Mouse (Mus musculus) mesoderm, embryonic 11.5 days (tissue): ENCODE data around the gene Il15.

Experiments
- DNase-seq: peaks from one replicate; pipeline ENCODE4 v3.0.0-alpha.2; 2012; ENCODE audit warnings: low read depth, low spot score

Gene Il15

DNA sequence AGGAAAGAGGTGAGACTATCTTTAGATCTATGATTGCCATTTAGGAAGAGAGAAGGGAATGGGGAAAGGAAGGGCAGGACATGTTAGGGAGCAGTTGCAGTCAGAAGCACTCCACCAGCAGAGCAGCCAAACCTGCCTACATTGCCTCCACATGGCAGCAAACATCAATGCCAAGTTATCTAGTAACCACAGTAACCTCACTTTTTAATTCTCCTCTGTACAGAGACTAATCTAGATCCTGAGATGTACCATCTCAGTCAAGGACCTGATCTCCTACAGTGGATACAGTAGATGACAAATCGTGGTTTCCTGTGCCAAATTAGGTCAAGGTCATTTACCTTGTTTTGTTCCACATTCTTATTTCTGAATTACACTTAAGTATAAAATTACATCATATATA, 42.0 kb downstream of the Il15 start:
- no peak for DNase-seq

DNA sequence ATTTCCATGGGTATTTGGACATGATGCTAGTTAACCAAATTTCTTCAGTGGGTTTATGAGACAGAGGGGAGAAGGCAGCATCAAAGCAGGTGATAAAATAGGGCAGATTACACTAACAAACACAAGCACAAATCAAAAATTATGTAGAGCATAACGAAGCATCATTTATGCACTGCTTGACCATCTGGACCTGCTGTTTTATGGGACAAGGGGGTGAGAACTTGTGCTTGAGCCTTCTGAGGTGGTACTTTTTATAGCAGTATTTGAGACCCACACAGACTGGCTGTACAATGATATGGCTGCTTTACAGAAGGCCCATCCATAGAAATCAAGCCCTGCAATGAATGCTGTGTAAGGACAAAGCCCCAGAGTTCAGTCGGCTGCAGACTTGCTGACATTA, 46.9 kb downstream of the Il15 start:
- DNase-seq = no peak

DNA sequence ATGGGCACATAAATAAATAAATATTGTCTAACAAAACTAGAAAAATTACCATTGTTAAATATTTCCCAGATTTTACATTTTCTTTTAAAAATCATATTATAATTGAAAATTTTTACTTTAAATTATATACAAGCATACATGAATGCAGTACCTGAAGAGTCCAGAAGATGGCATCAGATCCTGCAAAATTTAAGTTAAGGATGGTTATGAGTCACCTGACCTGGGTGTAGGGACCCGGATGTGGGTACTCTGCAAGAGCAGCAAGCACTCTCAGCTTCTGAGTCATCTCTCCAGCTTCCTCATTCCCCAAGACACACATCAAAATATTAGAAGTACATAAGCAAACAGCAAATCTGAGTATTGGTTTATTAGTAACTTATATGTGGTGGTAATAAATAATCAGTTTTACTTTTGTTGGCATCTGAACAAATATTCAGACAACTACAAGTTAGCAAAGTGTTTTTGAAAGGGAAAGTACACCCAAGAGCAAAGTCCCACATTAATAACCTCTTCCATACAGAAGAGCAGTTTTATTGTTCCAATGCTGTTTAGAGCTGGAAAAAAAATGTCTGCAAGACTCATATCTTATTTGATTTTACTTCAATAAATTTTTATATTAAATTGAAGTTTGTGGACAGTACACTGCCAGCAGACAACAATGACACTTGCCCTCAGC, 51.6 kb downstream of the Il15 start:
- peak; percentile 6 for DNase-seq

DNA sequence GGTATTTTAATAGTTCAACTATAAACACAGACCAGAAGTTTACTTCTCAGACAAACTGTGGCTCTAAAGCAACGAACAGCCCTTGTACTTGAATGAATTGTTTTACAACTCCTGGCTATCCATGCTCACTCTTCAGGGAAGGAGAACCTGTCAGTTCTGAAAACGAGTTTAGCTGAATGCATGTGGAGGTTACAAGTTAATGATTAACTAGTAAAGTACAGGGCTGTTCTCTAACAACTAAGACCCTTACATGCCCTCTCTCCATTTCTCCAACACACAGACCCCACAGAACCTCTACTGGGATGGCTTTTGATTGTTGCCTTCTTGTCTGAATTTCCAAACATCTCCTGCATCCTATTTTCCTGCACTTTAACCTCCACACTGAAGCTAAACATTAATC, 53.7 kb downstream of the Il15 start:
- DNase-seq = no peak

DNA sequence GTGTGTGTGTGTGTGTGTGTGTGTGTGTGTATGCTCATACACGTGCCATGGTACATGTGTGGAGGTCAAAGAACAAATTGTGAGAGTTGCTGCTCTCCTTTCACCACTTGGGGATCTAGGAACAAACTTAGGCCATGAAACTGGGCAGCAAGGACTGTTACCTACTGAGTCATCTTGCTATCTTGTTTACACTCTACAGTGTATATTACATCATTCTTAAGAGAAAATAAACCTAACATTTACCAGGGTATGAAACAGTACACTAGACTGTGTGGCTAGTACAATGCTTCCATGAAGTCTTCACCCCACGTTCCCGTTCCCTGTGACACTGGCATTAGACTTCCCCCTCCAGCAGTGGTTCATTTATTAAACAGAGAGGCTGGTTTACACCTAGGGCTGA, 56.5 kb downstream of the Il15 start:
- DNase-seq = no peak

DNA sequence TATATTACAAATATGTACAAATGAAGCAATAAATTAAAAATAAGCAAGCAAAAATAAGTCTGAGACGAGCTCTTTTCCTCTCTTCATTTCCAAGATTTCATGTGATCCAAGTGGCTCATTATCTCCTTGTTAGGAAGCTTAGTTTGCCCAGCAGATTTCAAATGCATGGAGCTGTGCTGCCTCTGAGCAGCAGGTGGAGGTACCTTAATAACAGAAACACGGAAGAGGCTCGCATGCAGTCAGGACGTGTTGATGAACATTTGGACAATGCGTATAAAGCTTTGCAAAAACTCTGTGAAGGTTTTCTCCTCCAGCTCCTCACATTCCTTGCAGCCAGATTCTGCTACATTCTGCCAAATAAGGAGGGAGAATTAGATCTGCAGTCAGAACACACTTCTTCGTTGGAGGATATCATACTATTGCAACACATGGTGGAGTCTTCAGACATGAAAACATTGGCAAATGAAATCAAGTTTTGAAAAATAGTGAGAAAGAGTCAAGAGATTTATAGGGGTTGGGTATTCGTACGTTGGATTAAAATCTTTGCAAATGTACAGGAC, 71.3 kb downstream of the Il15 start:
- no peak for DNase-seq

DNA sequence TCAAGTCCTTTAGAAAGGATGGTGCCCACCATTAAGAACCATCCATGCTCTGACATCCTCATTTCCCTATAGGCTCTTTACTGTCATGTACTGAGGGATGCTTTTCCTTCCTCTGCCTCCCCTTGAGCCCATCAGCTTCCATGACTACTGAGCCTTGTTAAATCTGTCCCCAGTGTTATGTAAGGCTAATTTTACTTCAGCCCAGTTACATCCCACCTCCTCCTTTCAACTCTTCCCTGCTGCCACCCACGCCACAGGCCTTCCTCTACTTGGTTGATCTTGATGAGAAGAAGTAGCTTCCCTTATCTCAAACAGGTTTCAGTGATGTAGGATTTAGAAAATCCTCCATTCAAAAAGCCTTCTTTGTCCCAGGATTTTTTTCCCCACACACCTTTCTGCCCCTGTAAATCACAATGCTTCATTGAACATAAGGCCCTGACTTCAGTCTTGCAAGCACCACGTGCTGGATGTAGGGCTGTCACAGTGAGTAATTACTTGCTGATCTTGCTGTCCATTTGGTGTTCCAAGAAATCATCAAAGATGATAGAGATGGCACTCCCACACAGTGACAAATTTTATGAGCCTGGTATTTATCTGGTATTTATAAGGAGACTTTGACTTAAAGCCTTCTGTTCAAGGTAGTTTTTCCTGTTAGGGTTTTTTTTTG, 74.9 kb downstream of the Il15 start:
- DNase-seq = peak; percentile 24

DNA sequence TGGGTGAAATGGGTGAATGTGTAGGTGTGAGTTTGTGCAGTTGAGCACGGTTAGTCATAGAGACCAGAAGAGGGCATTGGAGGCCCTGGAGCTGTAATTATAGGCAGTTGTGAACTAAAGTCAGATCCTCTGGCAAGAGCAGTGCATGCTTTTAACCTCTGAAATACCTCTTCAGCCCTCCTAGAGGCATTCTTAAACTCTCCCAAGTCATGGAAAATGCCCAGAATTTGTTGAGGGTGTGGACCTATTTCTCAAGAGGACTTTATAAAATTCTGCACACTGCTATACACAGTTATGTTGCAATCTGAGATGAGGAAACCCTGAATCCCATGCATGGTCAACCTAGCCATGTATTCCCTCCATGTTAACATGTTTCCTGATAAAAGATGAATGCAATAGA, 77.0 kb downstream of the Il15 start:
- DNase-seq = no peak

DNA sequence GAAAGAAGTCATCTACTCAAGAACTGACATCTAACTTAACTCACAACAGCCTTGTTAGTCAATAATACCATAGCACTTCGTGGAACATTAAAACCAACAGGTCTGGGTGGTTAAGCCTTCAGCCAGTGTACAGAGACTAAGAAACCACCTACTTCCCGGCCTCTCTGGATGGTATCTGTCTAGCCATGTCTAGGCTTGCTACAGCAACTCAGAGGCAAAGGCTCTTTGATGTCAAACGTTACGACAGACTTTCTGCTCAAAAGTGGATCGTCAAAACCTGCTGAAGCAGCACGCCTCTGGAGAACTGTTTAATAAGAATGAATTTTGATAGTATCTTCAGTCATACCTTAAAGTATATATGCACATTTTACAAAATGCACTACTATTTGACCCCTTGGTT, 77.4 kb downstream of the Il15 start:
- no peak for DNase-seq

DNA sequence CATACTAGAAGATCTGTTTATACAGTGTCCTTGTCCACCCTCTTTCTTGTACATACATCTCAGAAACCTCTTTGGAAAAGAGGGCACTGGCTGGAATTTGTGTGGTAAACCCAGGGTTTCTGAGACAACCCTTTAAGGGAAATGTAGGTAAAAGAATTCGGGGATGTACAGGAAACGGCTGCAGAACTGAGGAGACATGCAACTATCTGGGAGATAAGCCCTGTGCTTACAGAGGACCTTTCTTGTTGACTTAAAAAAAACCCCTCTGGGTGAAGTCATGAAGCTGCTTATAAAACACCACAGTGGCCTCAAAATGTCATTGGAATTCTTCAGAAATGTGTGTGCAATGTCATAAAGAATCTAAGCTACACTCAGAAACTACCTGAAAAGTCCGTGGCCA, 85.6 kb downstream of the Il15 start:
- no peak for DNase-seq

DNA sequence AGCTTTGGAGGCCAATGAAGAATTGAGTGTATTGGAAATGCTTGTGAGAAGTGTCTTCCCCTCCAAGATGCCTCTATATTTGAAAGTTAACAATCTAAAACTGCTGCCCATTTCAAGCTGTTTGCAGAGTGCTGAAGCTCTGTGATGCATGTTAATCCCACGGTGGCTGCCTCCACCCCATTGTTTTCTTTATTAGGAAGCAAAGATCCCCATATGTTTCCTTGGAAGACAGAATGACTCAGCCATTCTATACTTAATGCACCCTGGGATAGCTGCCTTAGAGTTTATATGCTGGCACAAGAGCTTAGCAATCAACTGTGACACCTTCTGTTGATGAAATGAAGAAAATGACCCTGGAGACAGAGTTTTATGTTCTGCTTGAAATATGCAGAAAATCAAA, 96.6 kb downstream of the Il15 start:
- DNase-seq = no peak

DNA sequence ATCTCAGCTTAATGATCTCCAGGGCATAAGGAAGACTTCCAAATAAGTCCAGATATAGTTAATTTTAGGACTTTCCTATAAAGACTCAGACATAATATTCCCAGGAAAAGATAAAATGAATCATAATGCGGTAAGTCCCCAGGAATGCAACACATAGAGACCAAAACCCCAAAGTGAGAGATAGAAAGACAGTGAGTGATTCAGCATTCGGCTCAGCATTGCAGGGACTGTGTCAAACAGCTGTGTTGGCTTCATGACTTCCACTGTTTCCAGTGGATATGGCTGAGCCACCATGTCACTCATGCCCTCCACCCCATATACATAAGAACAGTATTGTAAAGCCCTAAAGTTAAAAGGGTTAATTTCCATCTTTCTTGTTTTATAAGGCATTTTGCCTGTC, 106.8 kb downstream of the Il15 start:
- no peak for DNase-seq

DNA sequence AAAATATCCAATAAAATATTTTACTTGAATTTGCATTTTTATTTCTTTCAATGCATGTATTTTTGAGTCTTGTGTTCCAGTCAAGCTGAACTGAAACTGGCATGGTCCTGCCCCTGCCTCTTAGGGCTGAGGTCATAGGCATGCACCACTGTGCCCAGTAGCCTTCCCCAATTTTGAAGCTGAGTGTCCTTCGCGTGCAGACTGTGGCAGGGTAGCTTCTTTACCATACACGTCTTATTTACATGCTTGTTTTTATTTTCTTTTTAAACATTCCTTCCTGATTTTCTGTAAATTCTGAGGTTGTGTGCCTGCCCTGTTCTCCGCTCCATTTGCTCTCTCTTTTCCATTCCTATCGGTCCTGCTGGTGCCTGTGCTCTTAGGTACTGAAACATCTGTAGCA, 111.4 kb downstream of the Il15 start:
- DNase-seq = no peak

DNA sequence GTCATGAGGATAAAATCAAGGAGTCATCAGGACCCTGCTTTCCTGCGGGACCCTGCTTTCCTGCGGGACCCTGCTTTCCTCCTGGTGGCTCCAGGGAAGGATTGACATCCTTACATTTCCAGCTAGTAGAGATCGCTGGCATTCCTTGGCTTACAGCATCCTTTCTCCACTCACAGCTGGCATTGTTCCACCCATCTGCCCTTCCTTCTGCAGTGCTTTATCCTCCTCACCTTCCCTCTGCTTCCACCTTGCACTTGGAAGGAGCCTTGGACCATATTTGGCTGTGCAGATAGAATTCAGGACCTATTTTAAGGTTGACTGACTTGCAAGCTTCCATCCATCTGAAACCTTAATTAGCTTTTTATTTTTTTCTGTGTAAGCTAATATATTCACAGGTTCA, 117.2 kb downstream of the Il15 start:
- DNase-seq = no peak

DNA sequence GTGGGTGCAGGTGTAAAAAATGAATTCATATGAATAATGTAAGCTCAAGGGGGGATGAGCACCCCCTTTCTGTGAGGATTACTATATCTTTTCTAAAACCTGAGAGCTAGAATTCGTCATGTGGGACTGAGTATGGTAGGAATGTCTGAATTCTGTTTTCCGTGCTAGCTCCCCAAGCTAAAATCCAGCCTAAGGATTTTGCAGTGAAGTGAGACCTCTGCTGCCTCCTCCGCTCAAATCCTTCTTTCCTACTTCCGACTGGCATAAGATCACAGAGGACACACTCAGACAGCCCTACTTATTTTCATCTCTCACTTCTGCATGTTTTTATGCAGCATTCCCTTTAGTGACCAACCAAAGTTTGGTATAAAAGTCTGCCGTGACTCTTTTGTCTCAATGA, 121.0 kb downstream of the Il15 start:
- DNase-seq = no peak
